11 mouse cellular contexts compared by ENCODE assay signal in the genomic region with DNA sequence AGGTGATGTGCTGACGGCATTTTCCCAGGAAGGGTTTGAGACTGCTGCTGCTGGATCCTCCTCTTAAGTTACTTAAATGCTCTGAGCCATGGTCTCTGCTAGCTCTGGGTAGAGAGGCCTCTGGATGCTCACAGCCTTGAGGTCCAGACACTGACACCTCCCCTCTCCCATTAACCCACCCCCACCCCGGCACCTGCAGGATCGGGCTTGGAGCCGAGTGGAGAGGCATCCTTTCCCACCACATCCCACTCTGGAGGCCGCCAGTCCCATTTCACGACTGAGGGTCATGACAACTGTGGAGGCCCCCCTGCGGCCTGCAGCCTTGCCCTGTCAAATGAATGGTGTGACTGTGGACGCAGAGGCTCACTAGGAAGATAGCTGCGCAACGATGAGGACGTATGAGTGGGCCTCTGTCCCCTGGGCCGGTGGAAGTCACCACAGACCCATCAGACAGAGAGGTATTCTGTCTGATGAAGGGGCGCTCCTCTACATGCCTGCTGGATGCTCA. TPM values are rescaled to one million over a fixed set of nuclear protein-coding genes. Genes with fewer than 3 reads are reported as not detected.
DNase-seq lines count a peak whose midpoint lies in the region; ATAC-seq and TF ChIP-seq lines count a peak whose summit lies in the region.
"Had no signal": no experiment of that assay in that cellular context is flagged by ENCODE, and none has a peak within 500 bp of the region (broad histone marks: within the 10 kb centered on the region; RNA-seq: fewer than 3 reads in every experiment).

No protein-coding gene starts in this region.

- H3K9ac ChIP-seq in kidney, embryonic 15.5 days = 0 out of 2 replicates have a peak overlapping the region, but pooled peaks have one; percentile 29
- H3K9ac ChIP-seq in embryonic facial prominence, embryonic 12.5 days = no peak overlapping the region
- H3K9ac ChIP-seq in hindbrain, embryonic 11.5 days (ENCODE audit: low read depth, low read length) = no peak overlapping the region
- no peak overlapping the region for H3K9ac ChIP-seq in midbrain, embryonic 12.5 days (replicated peaks)
- H3K9ac ChIP-seq: liver, embryonic 14.5 days had no signal

- ATAC-seq in kidney, embryonic 15.5 days (replicated peaks; ENCODE audit: low FRiP score) = no peak
- no peak for ATAC-seq in embryonic facial prominence, embryonic 12.5 days (ENCODE audit: insufficient number of reproducible peaks, insufficient read depth, low FRiP score, low TSS enrichment)
- peak; percentile 12; the same call in 1 of the 2 replicates for ATAC-seq in hindbrain, embryonic 11.5 days (ENCODE audit: low FRiP score)
- no peak for ATAC-seq in midbrain, embryonic 12.5 days (ENCODE audit: low FRiP score, low read depth)

- TF ChIP-seq CTCF in kidney, adult 2 months (conservative IDR thresholded peaks at IDR 0.05; ENCODE audit: insufficient read depth, insufficient read length, low read depth, low read length) = no peak

- no peak for TF ChIP-seq POLR2A in kidney, adult 2 months (IDR thresholded peaks at IDR 0.05; ENCODE audit: low read depth, low read length)

- peak overlapping the region; percentile 90 for H3K27ac ChIP-seq in kidney, embryonic 15.5 days
- no peak overlapping the region for H3K27ac ChIP-seq in kidney, adult 2 months (ENCODE audit: insufficient read depth, low read depth, low read length)
- H3K27ac ChIP-seq in embryonic facial prominence, embryonic 12.5 days = no peak overlapping the region
- no peak overlapping the region for H3K27ac ChIP-seq in hindbrain, embryonic 11.5 days (ENCODE audit: low read depth, low read length)
- no peak overlapping the region for H3K27ac ChIP-seq in midbrain, embryonic 12.5 days (replicated peaks)
- H3K27ac ChIP-seq: liver, embryonic 14.5 days had no signal

- DNase-seq in kidney, adult 2 months = no peak
- DNase-seq in hindbrain, embryonic 11.5 days (ENCODE audit: low spot score) = no peak
- DNase-seq in adrenal gland, postnatal 36 days = no peak
- no peak for DNase-seq in adrenal gland, postnatal 4 days (ENCODE audit: low spot score in 2 of 2)
- DNase-seq in layer of hippocampus, postnatal 14 days (ENCODE audit: low spot score in 2 of 2) = no peak

- H3K36me3 ChIP-seq in kidney, embryonic 15.5 days = no peaks in the 10 kb centered on the region
- no peaks in the 10 kb centered on the region for H3K36me3 ChIP-seq in kidney, adult 2 months (ENCODE audit: control insufficient read depth, insufficient read depth, low read length)
- no peaks in the 10 kb centered on the region for H3K36me3 ChIP-seq in embryonic facial prominence, embryonic 12.5 days
- no peaks in the 10 kb centered on the region for H3K36me3 ChIP-seq in hindbrain, embryonic 11.5 days (ENCODE audit: control insufficient read depth, insufficient read depth, low read length)
- no peaks in the 10 kb centered on the region for H3K36me3 ChIP-seq in midbrain, embryonic 12.5 days

- peaks cover 91% of the 10 kb centered on the region for H3K4me1 ChIP-seq in kidney, embryonic 15.5 days
- peaks cover 21% of the 10 kb centered on the region for H3K4me1 ChIP-seq in kidney, adult 2 months (ENCODE audit: control insufficient read depth, insufficient read depth, low read length)
- peaks cover 62% of the 10 kb centered on the region for H3K4me1 ChIP-seq in embryonic facial prominence, embryonic 12.5 days
- H3K4me1 ChIP-seq in hindbrain, embryonic 11.5 days (replicated peaks; ENCODE audit: control insufficient read depth, insufficient read depth, low read length) = peaks cover 22% of the 10 kb centered on the region
- H3K4me1 ChIP-seq in midbrain, embryonic 12.5 days = peaks cover 43% of the 10 kb centered on the region

- no peaks in the 10 kb centered on the region for H3K9me3 ChIP-seq in kidney, embryonic 15.5 days (replicated peaks)
- no peaks in the 10 kb centered on the region for H3K9me3 ChIP-seq in embryonic facial prominence, embryonic 12.5 days
- no peaks in the 10 kb centered on the region for H3K9me3 ChIP-seq in hindbrain, embryonic 11.5 days (ENCODE audit: control insufficient read depth, low read length)
- H3K9me3 ChIP-seq in midbrain, embryonic 12.5 days = no peaks in the 10 kb centered on the region

- WGBS in kidney, embryonic 15.5 days = 22% methylated on average over 13 of the region's 13 CpGs
- WGBS in kidney, adult 2 months = 57% methylated on average over 13 of the region's 13 CpGs
- WGBS in embryonic facial prominence, embryonic 12.5 days = 22% methylated on average over 13 of the region's 13 CpGs
- WGBS in hindbrain, embryonic 11.5 days = 21% methylated on average over 13 of the region's 13 CpGs
- 22% methylated on average over 13 of the region's 13 CpGs for WGBS in midbrain, embryonic 12.5 days

- H3K4me2 ChIP-seq in kidney, embryonic 15.5 days = peak overlapping the region; percentile 57
- H3K4me2 ChIP-seq in embryonic facial prominence, embryonic 12.5 days (replicated peaks) = peak overlapping the region; percentile 53
- H3K4me2 ChIP-seq in hindbrain, embryonic 11.5 days (replicated peaks; ENCODE audit: low read depth, low read length) = no peak overlapping the region
- H3K4me2 ChIP-seq in midbrain, embryonic 12.5 days (replicated peaks) = peak overlapping the region; percentile 54

- no peak overlapping the region for H3K4me3 ChIP-seq in kidney, embryonic 15.5 days (replicated peaks)
- no peak overlapping the region for H3K4me3 ChIP-seq in kidney, adult 2 months (ENCODE audit: insufficient read depth, low read depth, low read length)
- no peak overlapping the region for H3K4me3 ChIP-seq in embryonic facial prominence, embryonic 12.5 days
- peak overlapping the region; percentile 14; the same call in 1 of the 2 replicates for H3K4me3 ChIP-seq in hindbrain, embryonic 11.5 days (ENCODE audit: low read depth, low read length)
- no peak overlapping the region for H3K4me3 ChIP-seq in midbrain, embryonic 12.5 days
- H3K4me3 ChIP-seq: myocyte had no signal

- H3K27me3 ChIP-seq in kidney, embryonic 15.5 days = peaks cover 52% of the 10 kb centered on the region
- H3K27me3 ChIP-seq in kidney, adult 2 months (replicated peaks; ENCODE audit: control insufficient read depth, insufficient read depth, low read length) = no peaks in the 10 kb centered on the region
- peaks cover 56% of the 10 kb centered on the region for H3K27me3 ChIP-seq in embryonic facial prominence, embryonic 12.5 days
- H3K27me3 ChIP-seq in hindbrain, embryonic 11.5 days (ENCODE audit: control insufficient read depth, insufficient read depth, low read length) = peaks cover 55% of the 10 kb centered on the region
- peaks cover 96% of the 10 kb centered on the region for H3K27me3 ChIP-seq in midbrain, embryonic 12.5 days

RNA-seq across cellular contexts. Expression of a gene that starts 5.7 kb away (rescaled TPM):
- 1.1 and 1.3 TPM in 2 replicates for polyA plus RNA-seq in kidney, embryonic 15.5 days (2015; fragmentation: Nextera tagmentation; extraction: Ambion mirVana)
- 11.3 and 17.0 TPM in 2 replicates for polyA plus RNA-seq in kidney, adult 2 months (2012; rRNA removed)
- polyA plus RNA-seq in embryonic facial prominence, embryonic 12.5 days (2016; fragmentation: Nextera tagmentation; extraction: Ambion mirVana) = 4.7 and 5.5 TPM in 2 replicates
- polyA plus RNA-seq in hindbrain, embryonic 11.5 days (2014; fragmentation: Nextera tagmentation; extraction: Ambion mirVana) = 0.60 and 0.67 TPM in 2 replicates
- 0.64 and 0.99 TPM in 2 replicates for polyA plus RNA-seq in midbrain, embryonic 12.5 days (2016; fragmentation: Nextera tagmentation; extraction: Ambion mirVana)
- total RNA-seq in adrenal gland, postnatal 36 days (2021) = 1 to 10 TPM; 8.8 to 9.7 TPM
- total RNA-seq in adrenal gland, postnatal 4 days (2021) = 10 to 100 TPM; 12.9 to 14.4 TPM
- total RNA-seq in layer of hippocampus, postnatal 14 days (2021) = 1 to 10 TPM; 2.2 to 2.3 TPM
- polyA plus RNA-seq: G1E had no signal

RNA-seq across cellular contexts. Expression of a gene that starts 42.5 kb away (rescaled TPM):
- 110 and 114 TPM in 2 replicates for polyA plus RNA-seq in kidney, embryonic 15.5 days (2015; fragmentation: Nextera tagmentation; extraction: Ambion mirVana)
- 32.5 and 35.1 TPM in 2 replicates for polyA plus RNA-seq in kidney, adult 2 months (2012; rRNA removed)
- polyA plus RNA-seq in embryonic facial prominence, embryonic 12.5 days (2016; fragmentation: Nextera tagmentation; extraction: Ambion mirVana) = 141 and 143 TPM in 2 replicates
- 128 and 132 TPM in 2 replicates for polyA plus RNA-seq in hindbrain, embryonic 11.5 days (2014; fragmentation: Nextera tagmentation; extraction: Ambion mirVana)
- 166 and 167 TPM in 2 replicates for polyA plus RNA-seq in midbrain, embryonic 12.5 days (2016; fragmentation: Nextera tagmentation; extraction: Ambion mirVana)
- 10 to 100 TPM; 59.3 to 63.3 TPM for total RNA-seq in adrenal gland, postnatal 36 days (2021)
- total RNA-seq in adrenal gland, postnatal 4 days (2021) = 10 to 100 TPM; 89.0 to 93.6 TPM
- 10 to 100 TPM; 68.6 to 70.3 TPM for total RNA-seq in layer of hippocampus, postnatal 14 days (2021)
